Mouse (Mus musculus) right cerebral cortex, postnatal 14 days (tissue): Measurements from ENCODE around the gene Cwc22.
"Not testable (repeated sequence)": the region's sequence is repeated elsewhere in the genome, so short reads cannot be mapped to it uniquely, and the experiment has no call there.

ENCODE experiments used
- DNase-seq: peaks from one replicate; pipeline ENCODE4 v3.0.0; 2022

Gene Cwc22

DNA sequence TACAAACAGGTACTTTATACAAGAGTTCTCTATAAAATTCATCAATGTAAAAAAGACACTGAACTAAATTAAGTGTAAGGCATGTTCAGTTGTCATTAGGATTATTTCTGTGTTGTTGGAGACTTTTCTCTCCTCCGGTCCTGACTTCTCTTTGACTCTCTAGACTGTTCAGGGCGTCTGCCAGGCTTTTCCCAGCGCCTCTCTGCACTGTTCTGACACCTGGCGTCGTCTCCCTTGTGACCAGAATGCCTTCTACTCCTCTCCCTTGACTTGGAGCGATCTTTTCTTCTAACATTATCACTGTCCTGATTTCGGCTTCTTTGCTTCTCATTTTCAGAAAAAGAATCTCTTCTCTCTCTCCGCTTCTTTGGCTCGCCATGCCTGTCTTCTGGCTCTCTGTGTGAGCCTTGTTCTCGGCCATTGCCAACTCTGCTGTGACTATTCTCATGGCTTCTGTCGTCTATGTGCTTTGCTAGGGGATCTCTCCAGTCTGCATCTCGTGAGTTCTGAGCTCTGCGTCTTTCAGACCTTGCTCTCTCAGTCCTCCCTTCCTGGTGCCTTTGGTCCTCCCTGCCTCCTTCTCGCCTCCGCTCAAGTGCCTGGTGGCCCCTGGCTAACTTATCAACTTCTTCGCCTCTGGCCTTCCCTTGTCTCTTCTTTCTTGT lies 50.1 kb downstream of the Cwc22 start:
- DNase-seq, result not testable (repeated sequence)

DNA sequence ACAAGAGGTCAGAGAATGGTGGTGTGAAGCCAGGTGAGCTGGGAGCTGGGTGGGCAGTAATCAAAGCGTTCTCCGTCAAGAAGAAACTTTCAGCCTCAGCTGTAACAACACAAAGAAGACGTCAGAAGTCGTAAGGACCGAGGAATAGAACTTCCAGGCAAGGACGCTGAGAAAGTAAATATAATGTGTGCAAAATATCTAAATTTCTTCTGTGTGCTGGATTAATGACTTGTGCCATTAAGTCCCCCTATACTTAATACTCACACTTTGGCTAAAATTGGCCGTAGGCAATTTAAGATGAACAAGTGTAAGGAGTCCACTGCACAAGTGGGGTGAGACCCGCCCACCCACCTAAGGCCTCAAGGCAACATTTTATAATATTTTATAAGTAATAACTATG lies 51.3 kb downstream of the Cwc22 start:
- no peak for DNase-seq

GRCm38 (mm10) chr2:77893505-77893904 lies 52.7 kb downstream of the Cwc22 start:
- DNase-seq, result no peak

GRCm38 (mm10) chr2:77892573-77892972 lies 53.6 kb downstream of the Cwc22 start:
- DNase-seq, result no peak

DNA sequence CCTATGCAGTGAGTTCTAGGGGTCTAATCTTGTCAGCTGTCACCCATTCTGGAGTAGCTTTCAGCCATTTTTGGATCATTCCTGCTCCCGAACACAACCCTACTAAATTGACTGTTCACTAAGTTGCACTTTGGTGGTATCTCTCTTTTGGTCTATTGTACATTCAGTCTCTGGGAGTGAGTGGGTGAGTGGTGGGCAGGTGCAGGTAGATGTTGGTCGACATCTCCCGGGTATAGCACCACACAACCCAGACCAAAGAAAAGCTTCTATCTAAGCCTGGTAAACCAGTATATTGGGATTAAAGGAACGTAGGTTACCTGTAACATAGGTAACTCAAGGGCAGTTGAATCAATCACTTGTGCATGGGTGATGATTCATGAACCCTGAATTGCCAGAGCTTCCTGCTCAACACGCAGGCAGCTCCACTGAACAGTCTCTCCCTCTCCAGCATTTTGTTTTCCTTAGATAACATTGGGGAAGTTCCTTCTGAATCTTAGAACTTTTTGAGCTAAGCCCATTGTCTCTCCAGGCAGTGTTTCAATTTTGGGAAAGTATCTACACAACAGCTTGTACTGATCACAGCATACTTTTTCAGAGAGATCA lies 55.2 kb downstream of the Cwc22 start:
- no peak for DNase-seq

DNA sequence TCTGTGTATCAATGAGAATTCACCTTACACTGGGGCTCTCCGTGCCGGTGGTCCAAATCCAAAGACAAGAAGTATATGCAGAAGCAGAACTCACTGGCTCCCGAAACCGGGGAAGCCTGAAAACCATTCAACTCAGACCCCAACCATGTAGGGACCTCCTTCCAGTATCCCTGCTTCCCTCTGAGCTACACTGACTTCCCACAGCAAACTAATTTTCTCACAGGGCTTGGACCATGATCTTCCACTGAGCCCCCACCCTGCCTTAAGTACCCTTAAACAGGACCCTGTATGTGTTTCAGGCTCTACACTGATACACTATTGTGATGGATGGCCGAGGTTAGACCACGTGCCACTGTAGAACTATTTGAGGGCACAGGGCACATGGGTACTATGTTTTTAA lies 56.2 kb downstream of the Cwc22 start:
- no peak for DNase-seq

DNA sequence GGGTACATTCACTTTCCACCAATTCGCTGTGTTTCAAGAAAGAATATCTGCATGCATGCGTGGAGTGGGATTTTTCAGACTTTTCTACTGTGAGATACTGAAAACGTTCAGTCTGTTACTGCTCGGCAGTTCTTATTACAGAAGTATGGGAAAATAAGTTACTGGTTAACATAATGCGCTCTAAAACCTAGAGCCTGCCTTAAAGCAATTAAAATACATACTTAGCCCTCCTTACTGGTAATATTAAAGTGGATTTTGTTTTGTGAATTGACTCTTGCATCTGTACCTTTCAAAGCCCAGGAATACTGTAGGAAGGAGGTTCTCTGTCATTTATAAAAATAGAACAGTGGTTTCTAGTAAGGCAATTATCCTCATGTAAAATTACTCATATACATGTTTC lies 56.8 kb downstream of the Cwc22 start:
- no peak for DNase-seq

DNA sequence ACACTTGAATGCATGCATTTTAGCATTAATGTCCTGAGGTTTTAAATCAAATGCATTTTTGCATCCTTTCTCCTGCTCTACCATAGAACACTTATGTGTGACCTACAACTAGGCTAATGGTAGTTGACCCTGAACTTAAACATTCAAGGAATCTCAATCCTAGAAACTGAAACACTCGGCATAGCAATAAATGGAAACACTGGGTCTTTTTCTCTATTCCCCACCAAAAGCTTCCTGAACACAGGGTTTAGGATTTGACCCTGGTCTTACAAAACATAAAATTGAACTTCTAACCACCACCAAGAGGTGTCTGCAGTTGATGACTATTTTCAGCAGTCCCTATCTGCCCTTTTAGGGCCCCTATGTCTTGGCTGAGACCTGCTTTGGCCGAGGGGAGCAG lies 57.3 kb downstream of the Cwc22 start:
- no peak for DNase-seq

- DNase-seq, result no peak
Observed at GRCm38 (mm10) chr2:77888056-77888455, 58.1 kb downstream of the Cwc22 start.

GRCm38 (mm10) chr2:77887166-77887565 lies 59.0 kb downstream of the Cwc22 start:
- DNase-seq, result no peak

GRCm38 (mm10) chr2:77885491-77886130 lies 60.6 kb downstream of the Cwc22 start:
- no peak for DNase-seq

DNA sequence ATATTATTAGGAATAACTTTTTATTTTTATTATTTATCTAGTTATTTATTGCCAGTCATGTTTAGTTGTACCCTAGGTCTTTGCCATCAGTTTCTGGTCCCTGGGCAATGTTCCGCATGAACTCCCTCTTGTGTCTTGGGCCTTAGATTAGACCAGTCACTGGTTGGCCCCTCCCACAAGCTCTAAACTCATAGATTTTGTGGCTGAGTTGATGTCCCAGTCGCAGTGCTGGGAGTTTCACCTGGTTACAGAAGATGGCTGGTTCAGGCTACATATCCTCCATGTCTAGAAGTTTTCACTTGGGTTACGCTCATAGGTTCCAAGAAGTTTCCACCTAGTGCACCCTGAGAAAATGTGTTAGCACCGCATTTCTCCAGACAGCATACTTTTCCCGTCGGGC lies 61.1 kb downstream of the Cwc22 start:
- no peak for DNase-seq

- no peak for DNase-seq
Observed at GRCm38 (mm10) chr2:77884491-77884890, 61.7 kb downstream of the Cwc22 start.

GRCm38 (mm10) chr2:77882961-77883360 lies 63.2 kb downstream of the Cwc22 start:
- no peak for DNase-seq

DNA sequence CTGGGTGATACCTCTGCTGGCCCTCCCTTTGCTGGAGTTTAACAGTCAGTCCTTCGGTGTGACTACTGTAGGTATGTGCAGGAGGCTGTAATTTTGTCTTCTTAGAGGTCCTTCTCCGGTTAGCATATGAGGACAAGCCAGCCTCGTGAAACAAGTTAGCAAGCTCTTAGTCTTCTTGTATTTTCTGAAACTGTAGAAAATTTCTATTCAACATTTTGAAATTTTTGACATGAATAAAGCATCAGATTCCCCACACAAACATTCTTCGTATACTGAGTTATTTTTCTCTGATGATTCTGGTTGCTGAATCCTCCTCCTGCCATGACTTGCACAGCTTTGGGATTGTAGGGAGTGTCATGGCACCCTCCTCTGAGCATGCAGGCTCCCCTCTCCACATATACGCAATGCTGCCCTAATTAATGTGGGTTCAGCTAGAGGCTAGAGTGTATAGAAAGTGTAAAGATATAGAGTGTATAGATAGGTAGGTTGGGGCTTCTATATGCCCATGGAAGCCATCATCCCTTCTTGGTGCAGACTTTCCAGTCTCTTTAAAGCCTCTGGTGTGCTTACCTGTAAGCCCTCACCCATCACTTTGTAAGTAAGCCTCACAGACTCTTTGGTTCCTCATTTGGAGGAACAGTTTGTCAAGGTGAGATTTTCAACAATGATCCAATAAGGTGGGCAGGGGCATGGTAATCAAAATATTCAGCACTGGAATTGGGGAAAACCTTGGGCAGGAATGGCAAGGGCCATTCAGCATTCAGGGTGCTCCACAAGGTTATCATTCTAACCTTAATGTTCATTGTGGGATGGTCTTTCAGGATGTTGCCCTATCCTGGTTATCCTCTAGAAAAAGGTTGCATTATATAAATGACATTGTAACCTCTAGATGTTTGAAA lies 64.6 kb downstream of the Cwc22 start:
- no peak for DNase-seq

- no peak for DNase-seq
Observed at GRCm38 (mm10) chr2:77880351-77880750, 65.8 kb downstream of the Cwc22 start.

DNA sequence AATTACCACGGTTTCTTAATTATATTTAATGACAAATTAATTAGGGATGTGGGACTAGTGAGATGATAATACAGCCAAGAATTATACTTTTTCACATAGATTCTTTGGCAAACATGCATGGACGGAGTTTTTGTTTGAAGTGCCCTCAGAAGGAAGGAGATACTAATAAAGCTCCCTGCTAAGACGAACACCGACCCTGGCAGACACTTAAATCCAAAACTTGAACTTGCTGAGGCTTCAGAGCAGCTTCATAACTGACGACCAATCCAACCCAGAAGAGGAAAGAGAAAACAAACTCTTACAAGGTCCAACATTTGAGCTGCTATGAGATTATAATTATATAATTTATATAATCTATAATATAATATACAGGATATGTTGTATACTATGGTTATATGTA lies 66.4 kb downstream of the Cwc22 start:
- no peak for DNase-seq

DNA sequence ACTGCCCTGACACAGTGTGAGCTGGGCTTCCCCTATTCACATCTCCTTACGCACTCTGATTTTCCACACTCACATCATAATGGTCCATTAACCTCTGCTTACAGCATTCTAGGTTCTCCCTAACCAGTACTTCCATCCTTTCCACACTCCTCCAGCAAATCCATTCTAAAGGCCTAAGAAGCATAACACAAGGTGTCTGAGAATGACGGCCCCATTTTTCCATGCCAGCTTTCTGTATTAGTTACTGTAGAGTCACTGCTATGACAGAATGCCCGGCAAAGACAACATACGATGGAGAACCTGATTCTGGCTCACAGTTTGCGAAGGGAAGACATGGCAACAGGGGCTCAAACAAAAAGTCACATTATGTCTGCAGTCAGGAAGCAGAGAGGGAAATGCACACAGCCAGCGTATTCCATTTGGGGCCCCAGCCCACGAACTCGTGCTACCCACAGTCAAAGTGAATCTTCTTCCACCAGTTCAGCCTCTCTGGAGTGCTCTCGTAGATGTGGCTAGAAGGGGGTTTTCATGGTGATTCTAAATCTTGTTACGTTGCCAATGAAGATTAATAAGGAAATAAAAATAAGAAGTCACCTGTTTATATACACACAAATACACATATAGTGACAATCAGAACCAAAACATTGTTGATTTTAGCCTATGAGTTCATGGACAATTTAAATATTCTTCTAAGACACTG lies 68.9 kb downstream of the Cwc22 start:
- no peak for DNase-seq

- DNase-seq, result no peak
Observed at GRCm38 (mm10) chr2:77876331-77876730, 69.8 kb downstream of the Cwc22 start.

GRCm38 (mm10) chr2:77875516-77875915 lies 70.7 kb downstream of the Cwc22 start:
- DNase-seq, result no peak

GRCm38 (mm10) chr2:77874678-77875077 lies 71.5 kb downstream of the Cwc22 start:
- DNase-seq, result no peak

- no peak for DNase-seq
Observed at GRCm38 (mm10) chr2:77873806-77874205, 72.4 kb downstream of the Cwc22 start.

- DNase-seq, result no peak
Observed at GRCm38 (mm10) chr2:77872676-77873075, 73.5 kb downstream of the Cwc22 start.
